Mouse (Mus musculus): ENCODE results near the gene Spcs2.
A peak's percentile ranks its signal among the peaks of the same experiment; 100 is the strongest.

Spcs2 gene

GRCm38 (mm10) chr7:99863362-99863761 is at the start of gene Spcs2:
Gene Spcs2, minus strand, starts transcription at chr7:99863462.
- DNase-seq (ENCODE audit: low read depth, low spot score) = no peak

- no peak for DNase-seq (ENCODE audit: low read depth, low spot score)
Measured at GRCm38 (mm10) chr7:99911038-99911437, 47.8 kb upstream of the Spcs2 start.

GRCm38 (mm10) chr7:99907463-99907862 is 44.2 kb upstream of the Spcs2 start:
- no peak for DNase-seq (ENCODE audit: low read depth, low spot score)

DNA sequence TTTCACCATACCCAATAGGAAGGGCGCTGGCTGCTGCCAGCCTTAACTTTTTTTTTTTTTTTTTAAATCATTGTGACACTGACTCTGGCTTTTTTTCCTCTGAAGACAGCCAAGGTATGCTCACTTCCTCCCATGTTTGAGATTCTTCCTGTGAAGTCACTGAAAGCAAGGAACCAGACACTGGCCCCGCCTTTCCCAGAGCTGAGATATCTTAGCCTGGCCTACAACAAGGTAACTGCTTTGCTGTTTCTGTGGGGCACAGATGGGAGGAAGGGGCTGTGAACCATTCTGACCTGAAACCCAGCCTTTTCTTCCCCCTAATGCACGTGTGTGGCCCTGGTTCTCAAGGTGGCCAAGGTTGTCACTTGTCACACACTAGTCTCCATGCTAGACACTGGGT is 43.1 kb upstream of the Spcs2 start:
- no peak for DNase-seq (ENCODE audit: low read depth, low spot score)

GRCm38 (mm10) chr7:99904421-99905005 is 41.3 kb upstream of the Spcs2 start:
- DNase-seq (ENCODE audit: low read depth, low spot score) = no peak

GRCm38 (mm10) chr7:99902918-99903665 is 39.8 kb upstream of the Spcs2 start:
- DNase-seq (ENCODE audit: low read depth, low spot score) = no peak

DNA sequence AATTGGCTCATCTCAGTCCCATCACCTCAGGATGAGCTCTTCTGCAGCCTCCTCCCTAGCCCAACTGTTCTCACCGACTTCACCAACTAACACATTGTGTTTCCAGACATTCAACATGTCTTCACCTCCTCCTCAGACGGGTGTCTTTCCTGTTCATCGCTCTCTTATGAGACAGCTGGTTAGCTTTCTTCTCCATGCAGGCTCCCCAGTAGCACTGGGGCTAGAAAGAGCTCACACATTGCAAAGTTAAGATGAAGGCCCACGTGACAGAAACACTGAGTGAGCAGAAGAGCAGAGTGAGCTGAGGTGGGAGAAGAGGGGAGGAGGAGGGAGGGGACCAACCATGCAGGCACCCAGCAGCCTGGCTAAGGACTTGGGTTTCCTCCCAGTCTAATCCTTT is 38.9 kb upstream of the Spcs2 start:
- DNase-seq (ENCODE audit: low read depth, low spot score) = no peak

GRCm38 (mm10) chr7:99896905-99897304 is 33.6 kb upstream of the Spcs2 start:
- DNase-seq (ENCODE audit: low read depth, low spot score) = no peak

- DNase-seq (ENCODE audit: low read depth, low spot score) = no peak
Measured at GRCm38 (mm10) chr7:99894478-99894877, 31.2 kb upstream of the Spcs2 start.

GRCm38 (mm10) chr7:99893967-99894366 is 30.7 kb upstream of the Spcs2 start:
- DNase-seq (ENCODE audit: low read depth, low spot score) = no peak

DNA sequence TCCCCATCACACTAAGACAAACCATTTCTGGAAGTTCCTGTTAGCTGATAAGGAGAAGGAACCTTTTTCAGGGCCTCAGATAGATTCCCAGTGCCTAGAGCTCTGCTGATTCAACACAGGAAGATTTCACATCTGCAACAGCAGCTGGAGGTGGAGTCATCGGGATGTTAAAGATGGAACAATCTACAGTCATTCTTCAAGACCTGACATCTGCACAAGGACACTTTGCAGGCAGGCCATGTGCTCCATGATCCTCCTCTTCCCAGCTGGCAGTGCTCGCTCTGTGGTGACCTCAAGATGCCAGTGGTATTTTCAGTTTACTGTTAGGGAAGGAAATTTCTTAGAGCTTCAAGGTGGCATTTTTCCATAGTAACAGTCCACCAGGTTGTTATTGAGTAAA is 29.1 kb upstream of the Spcs2 start:
- no peak for DNase-seq (ENCODE audit: low read depth, low spot score)

- DNase-seq (ENCODE audit: low read depth, low spot score) = peak; percentile 16
Measured at GRCm38 (mm10) chr7:99891471-99891870, 28.2 kb upstream of the Spcs2 start.

DNA sequence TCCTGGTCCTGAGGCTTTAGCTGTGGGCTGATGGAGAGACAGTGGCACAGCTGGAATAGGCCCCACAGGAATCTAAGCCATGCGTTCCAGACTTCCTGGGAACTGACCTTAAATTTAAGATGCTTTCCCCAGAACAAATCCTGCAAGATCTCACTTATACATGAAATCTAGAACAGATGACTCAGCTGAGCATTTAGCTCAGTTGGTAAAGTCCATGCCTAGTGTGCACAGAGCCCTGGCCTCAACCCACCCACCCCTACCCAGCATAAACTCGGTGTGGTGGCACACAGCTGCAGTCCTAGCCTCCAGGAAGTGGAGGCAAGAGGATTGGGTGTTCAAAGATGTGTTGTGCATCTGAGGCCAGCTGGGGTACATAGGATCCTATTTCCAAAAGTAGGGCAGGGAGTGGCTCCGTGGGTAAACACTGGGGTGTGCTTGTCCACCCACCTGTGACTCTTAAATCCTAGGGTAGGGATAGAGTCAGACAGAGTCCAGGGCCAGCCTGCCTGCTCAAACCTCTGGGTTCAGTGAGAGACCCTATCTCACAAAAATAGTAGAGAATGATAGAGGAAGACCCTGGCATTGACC is 27.0 kb upstream of the Spcs2 start:
- no peak for DNase-seq (ENCODE audit: low read depth, low spot score)

- peak; percentile 55 for DNase-seq (ENCODE audit: low read depth, low spot score)
Measured at GRCm38 (mm10) chr7:99889175-99889880, 26.1 kb upstream of the Spcs2 start.

DNA sequence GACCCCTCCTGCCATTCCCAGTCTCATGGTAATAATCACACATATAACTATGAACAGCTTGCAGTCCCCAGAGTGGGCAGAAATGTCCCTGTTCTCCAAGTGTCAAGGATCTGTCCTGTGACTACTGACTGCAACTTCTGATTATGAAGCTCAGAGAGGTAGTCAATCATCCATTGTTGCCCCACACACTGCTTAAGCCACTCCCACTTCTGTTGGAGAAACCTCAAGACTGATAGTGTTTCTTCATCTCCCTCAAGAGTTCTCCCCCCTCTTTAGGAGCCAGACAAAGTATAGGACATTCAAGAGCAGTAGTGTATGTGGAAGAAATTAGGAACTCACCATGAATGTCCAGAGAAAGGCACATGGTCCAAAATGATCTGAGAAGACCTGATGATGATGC is 24.5 kb upstream of the Spcs2 start:
- DNase-seq (ENCODE audit: low read depth, low spot score) = no peak

GRCm38 (mm10) chr7:99887230-99887735 is 24.0 kb upstream of the Spcs2 start:
- no peak for DNase-seq (ENCODE audit: low read depth, low spot score)

DNA sequence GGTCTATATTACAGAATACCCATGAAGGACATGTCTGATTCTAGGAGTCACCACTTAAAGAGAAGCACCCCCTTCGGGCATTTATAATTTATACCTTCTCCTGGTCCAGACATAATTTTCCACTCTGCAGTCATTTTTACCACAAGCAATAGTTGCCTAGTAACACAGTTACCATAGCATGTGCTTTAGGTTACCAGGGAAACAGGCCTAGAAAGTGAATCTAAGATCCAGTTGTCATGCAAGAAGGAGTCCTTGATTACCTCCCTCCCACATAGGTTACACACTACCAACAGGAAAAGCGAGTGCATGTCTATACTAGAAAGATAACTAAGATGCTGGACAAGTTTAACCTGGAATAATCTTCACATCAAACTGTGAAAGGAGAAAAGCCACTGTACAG is 15.0 kb upstream of the Spcs2 start:
- no peak for DNase-seq (ENCODE audit: low read depth, low spot score)

GRCm38 (mm10) chr7:99876345-99876744 is 13.1 kb upstream of the Spcs2 start:
- DNase-seq (ENCODE audit: low read depth, low spot score) = peak; percentile 86

GRCm38 (mm10) chr7:99875891-99876290 is 12.6 kb upstream of the Spcs2 start:
- DNase-seq (ENCODE audit: low read depth, low spot score) = no peak

GRCm38 (mm10) chr7:99873965-99874364 is 10.7 kb upstream of the Spcs2 start:
- DNase-seq (ENCODE audit: low read depth, low spot score) = no peak

GRCm38 (mm10) chr7:99869296-99869695 is 6.0 kb upstream of the Spcs2 start:
- no peak for DNase-seq (ENCODE audit: low read depth, low spot score)

DNA sequence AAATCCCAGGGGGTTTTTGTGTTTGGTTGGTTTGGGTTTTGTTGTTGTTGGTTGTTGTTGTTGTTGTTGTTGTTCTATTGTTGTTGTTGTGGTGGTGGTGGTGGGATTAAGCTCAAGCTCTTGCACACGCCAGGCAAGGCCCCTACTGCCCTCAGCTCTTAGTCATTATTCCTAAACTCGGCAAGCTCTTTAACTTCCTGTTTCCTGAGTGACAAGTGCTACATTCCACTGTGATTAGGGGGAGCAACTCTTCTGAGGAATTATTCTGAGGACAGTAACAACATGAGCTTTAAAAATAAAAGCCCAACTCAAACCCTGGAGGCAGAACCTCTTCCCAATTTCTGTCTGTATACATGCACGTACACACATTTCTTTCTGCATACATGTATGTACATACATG is 2.0 kb upstream of the Spcs2 start:
- DNase-seq (ENCODE audit: low read depth, low spot score) = no peak
